Mouse (Mus musculus) kidney, embryonic 16.5 days (tissue): ENCODE measurements around the gene Zbtb25. TPM values are rescaled to one million over a fixed set of nuclear protein-coding genes. Genes with fewer than 3 reads are reported as not detected.

Source experiments
- ATAC-seq: fragments of 200-750 bp; cut with Nextera tagmentation; 2 replicates; pipeline ENCODE4 v1.8.0; 2017; ENCODE audit warnings: moderate TSS enrichment; ENCODE audit not compliant: low FRiP score, low TSS enrichment
- H3K27ac ChIP-seq: fragments of 300-500 bp; sonication (generic); 2 replicates; pipeline ENCODE4 v1.5.1; 2014; ENCODE audit warnings: low read length
- H3K27me3 ChIP-seq: fragments of 300-500 bp; sonication (generic); 2 replicates; pipeline ENCODE4 v1.6.1; 2014; ENCODE audit warnings: low read length, control low read depth, mixed read lengths; ENCODE audit not compliant: insufficient read depth
- H3K36me3 ChIP-seq: fragments of 300-500 bp; sonication (generic); 2 replicates; pipeline ENCODE4 v1.6.1; 2014; ENCODE audit warnings: low read length, control low read depth, mixed read lengths; ENCODE audit not compliant: insufficient read depth
- H3K4me1 ChIP-seq: fragments of 300-500 bp; sonication (generic); 2 replicates; pipeline ENCODE4 v1.6.1; 2014; ENCODE audit warnings: low read length, control low read depth, mixed read lengths; ENCODE audit not compliant: insufficient read depth
- H3K4me2 ChIP-seq: fragments of 300-500 bp; sonication (generic); replicated peaks from 2 replicates; pipeline ENCODE4 v1.6.1; 2014; ENCODE audit warnings: low read depth, low read length
- H3K4me3 ChIP-seq: fragments of 300-500 bp; sonication (generic); 2 replicates; pipeline ENCODE4 v1.5.1; 2014; ENCODE audit warnings: mild to moderate bottlenecking, low read length
- H3K9ac ChIP-seq: fragments of 300-500 bp; sonication (generic); replicated peaks from 2 replicates; pipeline ENCODE4 v1.6.1; 2014; ENCODE audit warnings: low read length
- H3K9me3 ChIP-seq: fragments of 300-500 bp; sonication (generic); 2 replicates; pipeline ENCODE4 v1.6.1; 2016; ENCODE audit warnings: low read length, control low read depth
- WGBS: fragments of 180-500 bp; shearing (Covaris S2); extraction: QIAGEN DNeasy Blood & Tissue Kit; methylation state at CpG from one replicate; pipeline ENCODE4 v1.1.7; 2014; 5-methylcytosine and 5-hydroxymethylcytosine counted together
- polyA plus RNA-seq: library from polyadenylated mRNA; unstranded; fragments of >200 nt; fragmentation: Nextera tagmentation; extraction: Ambion mirVana; gene quantifications from 2 replicates; pipeline ENCODE4 v1.2.1, GENCODE M21; 2015

Gene Zbtb25
- polyA plus RNA-seq, 1 experiment from 2014 or later = 14.0 TPM

DNA sequence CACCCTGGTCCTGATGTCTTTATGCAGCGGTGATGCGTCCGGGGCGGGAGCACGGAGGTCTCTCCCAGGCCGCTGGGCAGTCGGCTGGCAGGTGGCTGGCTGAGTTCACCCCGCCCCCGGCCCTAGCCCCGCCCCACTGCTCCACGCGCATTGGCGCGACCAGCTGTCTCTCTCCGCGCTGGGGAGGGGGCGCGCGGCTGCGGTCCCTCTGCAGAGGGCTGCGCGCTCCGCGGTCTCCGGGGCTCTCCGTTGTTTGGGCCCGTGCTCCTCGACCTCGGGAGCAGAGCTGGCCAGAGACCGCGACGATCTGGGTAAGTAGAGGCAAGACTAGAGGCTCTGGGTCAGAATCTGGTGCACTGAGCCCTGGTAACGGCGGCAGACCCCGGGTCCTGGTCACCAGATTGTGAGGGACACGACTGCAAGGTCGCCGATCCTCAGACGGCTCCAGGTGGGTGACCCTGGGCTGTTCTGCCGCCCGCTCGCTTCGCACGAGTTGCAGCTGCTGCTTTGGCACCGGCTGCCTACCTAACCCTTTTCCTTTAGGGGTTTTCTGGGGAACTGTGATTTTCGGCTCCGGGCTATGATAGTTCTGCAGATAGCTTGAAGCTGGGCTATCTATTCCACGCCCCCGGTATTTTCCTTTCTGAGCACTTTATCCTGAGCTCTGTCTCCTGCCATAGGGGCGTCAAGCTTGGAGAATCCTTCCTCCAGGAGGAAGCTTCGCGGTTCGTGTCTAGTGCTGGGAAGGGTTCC lies 44.5 kb downstream of the Zbtb25 start, which contains the start of gene Akap5:
Gene Akap5, plus strand, starts transcription at position 213 of the 753 bp plus-strand sequence.
- Histone ChIP-seq H3K4me3 (peak within 1 kb of the TSS; percentile 66), H3K4me1 (peaks cover 12% of the 10 kb centered on the region; the same call in 1 of the 2 replicates), H3K27ac (no peak within 1 kb of the TSS), H3K9me3 (no peaks in the 10 kb centered on the region), H3K4me2 (peak within 1 kb of the TSS; percentile 93), H3K9ac (peak within 1 kb of the TSS; percentile 72), H3K36me3 (peaks cover 7% of the 10 kb centered on the region; the same call in 1 of the 2 replicates), H3K27me3 (no peaks in the 10 kb centered on the region)
- peak; percentile 98 for ATAC-seq
- 3% methylated on average over 51 of the region's 53 CpGs for WGBS

GRCm38 (mm10) chr12:76318282-76319212 lies 50.9 kb downstream of the Zbtb25 start:
- H3K4me3 ChIP-seq = no peak overlapping the region
- 0 out of 2 replicates have a peak, but pooled peaks cover 5% of the 10 kb centered on the region for H3K4me1 ChIP-seq
- peaks cover 30% of the 10 kb centered on the region for H3K36me3 ChIP-seq
- no peak overlapping the region for H3K9ac ChIP-seq
- no peaks in the 10 kb centered on the region for H3K9me3 ChIP-seq
- H3K27me3 ChIP-seq = no peaks in the 10 kb centered on the region
- H3K27ac ChIP-seq = peak overlapping the region; percentile 15; the same call in 1 of the 2 replicates
- 56% methylated on average over 9 of the region's 9 CpGs for WGBS
- no peak overlapping the region for H3K4me2 ChIP-seq
- ATAC-seq = no peak

DNA sequence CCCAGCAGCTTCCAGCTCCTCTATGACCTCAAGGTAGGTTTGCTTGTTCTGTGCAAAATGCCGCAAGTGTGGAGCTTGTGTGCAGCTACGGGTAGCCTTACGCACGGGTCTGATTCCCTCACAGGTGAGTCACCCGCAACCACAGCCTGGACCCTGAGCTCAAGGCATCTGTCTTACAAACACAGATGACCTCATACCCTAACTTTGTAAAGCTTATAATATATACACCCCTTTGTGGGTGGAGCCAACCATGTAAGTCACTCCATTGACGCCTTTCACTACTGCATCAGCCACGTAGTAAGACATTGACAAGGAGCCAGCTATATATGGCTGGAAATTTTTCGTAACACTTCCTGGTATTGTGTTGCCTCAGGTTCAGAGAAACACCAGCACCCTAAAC lies 57.5 kb downstream of the Zbtb25 start:
- peaks cover 16% of the 10 kb centered on the region for H3K4me1 ChIP-seq
- H3K4me2 ChIP-seq = no peak overlapping the region
- 90% methylated on average over 8 of the region's 8 CpGs for WGBS
- H3K4me3 ChIP-seq = no peak overlapping the region
- no peaks in the 10 kb centered on the region for H3K9me3 ChIP-seq
- H3K27me3 ChIP-seq = no peaks in the 10 kb centered on the region
- peaks cover 22% of the 10 kb centered on the region for H3K36me3 ChIP-seq
- no peak overlapping the region for H3K27ac ChIP-seq
- no peak for ATAC-seq
- no peak overlapping the region for H3K9ac ChIP-seq

GRCm38 (mm10) chr12:76311227-76311626 lies 58.2 kb downstream of the Zbtb25 start:
- Histone ChIP-seq H3K36me3 (peaks cover 22% of the 10 kb centered on the region), H3K4me2 (no peak overlapping the region), H3K4me1 (peaks cover 18% of the 10 kb centered on the region), H3K27me3 (no peaks in the 10 kb centered on the region), H3K4me3 (no peak overlapping the region), H3K9me3 (no peaks in the 10 kb centered on the region), H3K9ac (no peak overlapping the region), H3K27ac (no peak overlapping the region)
- ATAC-seq = no peak
- WGBS = 92% methylated on average over 9 of the region's 9 CpGs

- Histone ChIP-seq H3K27ac (no peak overlapping the region), H3K4me3 (no peak overlapping the region), H3K4me1 (peaks cover 18% of the 10 kb centered on the region), H3K9ac (no peak overlapping the region), H3K27me3 (no peaks in the 10 kb centered on the region), H3K9me3 (no peaks in the 10 kb centered on the region), H3K36me3 (peaks cover 21% of the 10 kb centered on the region), H3K4me2 (no peak overlapping the region)
- WGBS = 46% methylated on average over 6 of the region's 6 CpGs
- ATAC-seq = no peak
Observed at GRCm38 (mm10) chr12:76310633-76311032, 58.8 kb downstream of the Zbtb25 start.

DNA sequence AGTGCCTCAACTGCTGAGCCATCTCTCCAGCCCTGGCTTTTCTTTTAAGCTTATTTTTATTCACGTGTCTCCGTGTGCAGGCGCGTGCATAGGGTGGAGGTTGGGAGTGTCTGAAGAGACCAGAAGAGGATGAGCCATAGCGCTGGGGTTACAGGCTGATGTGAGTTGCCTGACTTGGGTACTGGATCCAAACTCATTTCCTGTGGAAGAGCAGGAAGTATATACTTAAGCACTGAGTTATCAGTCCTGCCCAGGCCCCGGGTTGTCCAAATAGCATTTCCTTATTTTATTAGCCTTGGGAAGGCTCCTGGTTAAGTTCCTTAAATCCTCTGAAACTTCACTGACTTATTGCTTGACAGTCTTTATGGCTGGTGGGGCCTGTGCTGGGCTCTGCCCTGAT lies 59.4 kb downstream of the Zbtb25 start:
- no peak for ATAC-seq
- WGBS = 69% methylated on average over 6 of the region's 6 CpGs
- no peak overlapping the region for H3K9ac ChIP-seq
- no peak overlapping the region for H3K4me2 ChIP-seq
- H3K27me3 ChIP-seq = no peaks in the 10 kb centered on the region
- H3K27ac ChIP-seq = no peak overlapping the region
- H3K36me3 ChIP-seq = peaks cover 18% of the 10 kb centered on the region
- no peaks in the 10 kb centered on the region for H3K9me3 ChIP-seq
- H3K4me3 ChIP-seq = no peak overlapping the region
- H3K4me1 ChIP-seq = peaks cover 18% of the 10 kb centered on the region

GRCm38 (mm10) chr12:76308436-76308835 lies 61.0 kb downstream of the Zbtb25 start:
- H3K4me2 ChIP-seq = no peak overlapping the region
- H3K27me3 ChIP-seq = no peaks in the 10 kb centered on the region
- no peak for ATAC-seq
- peaks cover 11% of the 10 kb centered on the region for H3K36me3 ChIP-seq
- H3K9me3 ChIP-seq = no peaks in the 10 kb centered on the region
- no peak overlapping the region for H3K9ac ChIP-seq
- peak overlapping the region; percentile 88 for H3K27ac ChIP-seq
- 68% methylated on average over 5 of the region's 5 CpGs for WGBS
- no peak overlapping the region for H3K4me3 ChIP-seq
- H3K4me1 ChIP-seq = peaks cover 18% of the 10 kb centered on the region

DNA sequence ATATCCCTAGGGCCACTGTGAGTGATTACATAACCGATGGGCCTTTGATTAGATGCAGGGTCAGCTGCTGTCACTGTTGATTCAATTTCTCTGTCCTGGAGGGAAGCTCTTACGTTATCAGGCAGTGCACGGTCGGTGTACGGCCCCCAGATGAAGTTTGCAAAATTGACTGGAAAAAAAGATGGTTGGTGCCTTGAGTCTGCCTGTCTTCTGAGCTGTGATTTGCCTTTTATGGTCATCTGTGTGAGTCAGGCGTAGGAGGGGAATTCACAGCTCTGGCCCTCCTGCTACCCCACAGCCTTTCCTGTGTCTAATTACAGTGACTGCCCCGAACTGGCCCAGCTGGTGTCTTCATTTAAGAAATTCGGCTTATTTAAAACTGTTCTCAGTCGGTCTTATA lies 61.4 kb downstream of the Zbtb25 start:
- peak; percentile 77 for ATAC-seq
- 12% methylated on average over 9 of the region's 9 CpGs for WGBS
- Histone ChIP-seq H3K4me2 (no peak overlapping the region), H3K27ac (peak overlapping the region; percentile 88), H3K9ac (no peak overlapping the region), H3K4me1 (peaks cover 18% of the 10 kb centered on the region), H3K9me3 (no peaks in the 10 kb centered on the region), H3K27me3 (no peaks in the 10 kb centered on the region), H3K4me3 (no peak overlapping the region), H3K36me3 (peaks cover 11% of the 10 kb centered on the region)

DNA sequence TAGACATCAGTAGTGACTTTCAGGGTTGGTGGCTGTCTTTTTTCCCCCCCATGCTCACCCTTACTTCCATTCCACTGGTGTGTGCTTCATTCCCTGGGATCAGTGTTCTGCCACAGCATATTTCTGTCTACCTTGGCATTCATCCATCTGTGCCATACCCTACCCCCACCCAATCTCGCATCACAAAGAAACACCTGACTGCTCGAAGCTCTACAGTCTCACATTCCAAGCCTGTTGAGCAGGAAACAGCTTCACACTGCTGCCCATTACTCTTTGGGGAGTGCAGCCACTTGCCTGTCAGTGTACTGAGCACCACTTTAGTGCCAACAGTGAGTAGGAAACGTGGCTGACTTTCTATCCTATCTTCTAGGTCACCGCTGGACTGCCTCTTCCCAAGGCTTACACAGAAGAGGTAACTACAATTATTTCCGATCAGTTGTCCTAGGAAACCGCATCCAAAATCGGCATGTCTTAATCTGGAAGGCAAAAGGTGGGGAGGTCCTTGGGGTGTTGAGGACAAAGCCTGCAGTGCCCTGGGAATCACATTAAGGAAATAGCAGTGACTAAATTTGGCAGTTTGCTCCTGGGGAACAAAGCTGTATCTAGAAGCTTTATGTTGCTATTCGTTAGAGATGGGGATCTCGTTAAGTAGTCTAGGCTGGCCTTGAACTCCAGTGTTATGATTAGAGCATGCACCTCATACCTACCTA lies 62.4 kb downstream of the Zbtb25 start:
- Histone ChIP-seq H3K27ac (peak overlapping the region; percentile 88), H3K36me3 (peaks cover 9% of the 10 kb centered on the region), H3K4me2 (no peak overlapping the region), H3K4me1 (peaks cover 18% of the 10 kb centered on the region), H3K27me3 (no peaks in the 10 kb centered on the region), H3K9ac (no peak overlapping the region), H3K4me3 (no peak overlapping the region), H3K9me3 (no peaks in the 10 kb centered on the region)
- ATAC-seq = peak; percentile 55; the same call in 1 of the 2 replicates
- WGBS = 55% methylated on average over 9 of the region's 9 CpGs
